Mouse (Mus musculus) CH12.LX (cell line): Measurements from ENCODE around the gene Zfyve19. TPM values are rescaled to one million over a fixed set of nuclear protein-coding genes. Genes with fewer than 3 reads are reported as not detected.

ENCODE experiments used
- DNase-seq: peaks from one replicate; pipeline ENCODE4 v3.0.0-alpha.2; 2013; ENCODE audit errors: extremely low read depth
- H3K27ac ChIP-seq: 2 replicates; pipeline ENCODE4 v1.5.1; 2012; ENCODE audit warnings: low read depth, mild to moderate bottlenecking, control low read depth, moderate library complexity; ENCODE audit not compliant: insufficient read depth
- H3K27me3 ChIP-seq: replicated peaks from 2 replicates; pipeline ENCODE3; 2012; ENCODE audit warnings: inconsistent platforms
- H3K36me3 ChIP-seq, 2 experiments: replicated peaks in 1 of 2; 2 replicates each; pipeline versions ENCODE3 to v1.6.1; 2012; ENCODE audit warnings: inconsistent platforms in 1 of 2, low read length in 1 of 2, mild to moderate bottlenecking in 1 of 2, mixed read lengths in 1 of 2, moderate library complexity in 1 of 2; ENCODE audit not compliant: control insufficient read depth in 1 of 2, insufficient read depth in 1 of 2
- H3K4me1 ChIP-seq, 2 experiments: 2 replicates each; pipeline ENCODE4 v1.6.1; 2012; ENCODE audit warnings: inconsistent platforms in 1 of 2, moderate library complexity in 1 of 2; ENCODE audit not compliant: insufficient read depth in 2 of 2, control insufficient read depth in 1 of 2
- H3K4me2 ChIP-seq: 2 replicates; pipeline ENCODE4 v1.6.1; 2012; ENCODE audit warnings: low read depth, mild to moderate bottlenecking, control low read depth; ENCODE audit not compliant: poor library complexity, insufficient read depth, severe bottlenecking
- H3K4me3 ChIP-seq, 3 experiments: fragments of 150-350 bp in 1 of 3; sonication (generic) in 1 of 3; replicated peaks in 1 of 3; 2 replicates each; pipeline versions ENCODE3 to v1.5.1; 2011 to 2012; ENCODE audit warnings: low read depth in 2 of 3, low read length in 2 of 3, mild to moderate bottlenecking in 2 of 3, moderate library complexity in 2 of 3, control low read depth in 1 of 3, improper control_type of control experiment in 1 of 3, inconsistent platforms in 1 of 3, mixed read lengths in 1 of 3; ENCODE audit not compliant: poor library complexity in 1 of 3
- H3K79me2 ChIP-seq: replicated peaks from 2 replicates; pipeline ENCODE4 v1.6.1; 2012; ENCODE audit warnings: mild to moderate bottlenecking, moderate library complexity; ENCODE audit not compliant: control insufficient read depth, poor library complexity, insufficient read depth, severe bottlenecking; ENCODE audit errors: extremely low read depth
- H3K9ac ChIP-seq: 2 replicates; pipeline ENCODE4 v1.6.1; 2012; ENCODE audit warnings: low read depth, mild to moderate bottlenecking, control low read depth, moderate library complexity; ENCODE audit not compliant: insufficient read depth
- H3K9me3 ChIP-seq: replicated peaks from 2 replicates; pipeline ENCODE3; 2012; ENCODE audit warnings: low read length, inconsistent platforms, mixed read lengths
- CHD2 ChIP-seq: IDR thresholded peaks from 2 replicates; pipeline ENCODE4 v1.6.1; 2011; ENCODE audit warnings: low read length, improper control_type of control experiment
- E2F4 ChIP-seq: IDR thresholded peaks from 2 replicates; pipeline ENCODE4 v1.6.1; 2011; ENCODE audit warnings: low read depth, low read length, improper control_type of control experiment; ENCODE audit not compliant: insufficient replicate concordance
- ELF1 ChIP-seq: IDR thresholded peaks from 2 replicates; pipeline ENCODE4 v1.6.1; 2014; ENCODE audit warnings: low read depth, mild to moderate bottlenecking, inconsistent platforms, low read length, improper control_type of control experiment
- EP300 ChIP-seq: IDR thresholded peaks from 2 replicates; pipeline ENCODE4 v1.6.1; 2011; ENCODE audit warnings: low read length, improper control_type of control experiment
- ETS1 ChIP-seq: conservative IDR thresholded peaks from 2 replicates; pipeline ENCODE4 v1.6.1; 2012; ENCODE audit warnings: low read depth, mild to moderate bottlenecking, inconsistent platforms, low read length, improper control_type of control experiment, moderate library complexity
- GABPA ChIP-seq: IDR thresholded peaks from 2 replicates; pipeline ENCODE4 v1.6.1; 2012; ENCODE audit warnings: low read depth, low read length, improper control_type of control experiment, inconsistent platforms; ENCODE audit not compliant: insufficient replicate concordance
- JUN ChIP-seq: IDR thresholded peaks from 2 replicates; pipeline ENCODE4 v1.6.1; 2011; ENCODE audit warnings: low read depth, mild to moderate bottlenecking, low read length, improper control_type of control experiment, moderate library complexity; ENCODE audit not compliant: insufficient read depth
- MAFK ChIP-seq: IDR thresholded peaks from 2 replicates; pipeline ENCODE4 v1.6.1; 2011; ENCODE audit warnings: low read length, improper control_type of control experiment; ENCODE audit not compliant: insufficient replicate concordance
- MAX ChIP-seq: IDR thresholded peaks from 2 replicates; pipeline ENCODE4 v1.6.1; 2011; ENCODE audit warnings: low read length, improper control_type of control experiment
- MAZ ChIP-seq: IDR thresholded peaks from 2 replicates; pipeline ENCODE4 v1.6.1; 2012; ENCODE audit warnings: low read depth, mild to moderate bottlenecking, inconsistent platforms, low read length, improper control_type of control experiment, moderate library complexity
- PAX5 ChIP-seq: IDR thresholded peaks from 2 replicates; pipeline ENCODE4 v1.6.1; 2012; ENCODE audit warnings: low read length, inconsistent platforms, mixed read lengths
- POLR2AphosphoS2 ChIP-seq: IDR thresholded peaks from 2 replicates; pipeline ENCODE4 v1.6.1; 2011; ENCODE audit warnings: low read depth, low read length, improper control_type of control experiment
- SIN3A ChIP-seq: IDR thresholded peaks from 2 replicates; pipeline ENCODE4 v1.6.1; 2012; ENCODE audit warnings: low read length, improper control_type of control experiment, inconsistent platforms
- SMC3 ChIP-seq: IDR thresholded peaks from 2 replicates; pipeline ENCODE4 v1.6.1; 2011; ENCODE audit warnings: low read depth, low read length, improper control_type of control experiment
- UBTF ChIP-seq: IDR thresholded peaks from 2 replicates; pipeline ENCODE4 v1.6.1; 2012; ENCODE audit warnings: low read depth, mild to moderate bottlenecking, inconsistent platforms, low read length, improper control_type of control experiment, moderate library complexity
- USF2 ChIP-seq: conservative IDR thresholded peaks from 2 replicates; pipeline ENCODE4 v1.6.1; 2011; ENCODE audit warnings: low read depth, low read length, improper control_type of control experiment
- ZNF384 ChIP-seq: IDR thresholded peaks from 2 replicates; pipeline ENCODE4 v1.6.1; 2012; ENCODE audit warnings: low read depth, low read length, improper control_type of control experiment, inconsistent platforms
- dilution Hi-C: fragments of 300-500 bp; cut with MboI; formaldehyde crosslinking; loops from 2 replicates; pipeline ENCODE4 v1.14.3; 2020; ENCODE audit warnings: low sequenced_read_pairs; ENCODE audit not compliant: extremely low pct_unique_long_range_greater_than_20kb, extremely low pct_ligation_motif_present
- in situ Hi-C: fragments of 300-500 bp; cut with MboI; formaldehyde crosslinking; loops from 3 replicates; pipeline ENCODE4 v1.14.3; 2019; ENCODE audit warnings: low sequenced_read_pairs, low pct_ligation_motif_present, low pct_unique_long_range_greater_than_20kb, mixed read lengths
- polyA plus RNA-seq: library from polyadenylated mRNA; unstranded; fragments of >175 nt; gene quantifications from 2 replicates; pipeline ENCODE4 v1.2.1, GENCODE M21; 2012; ENCODE audit warnings: low read depth; ENCODE audit not compliant: insufficient read length
- total RNA-seq, 2 experiments: library from RNA; depleted of rRNA; stranded (reverse); fragments of 300-350 nt in 1 of 2; fragments of >200 nt in 1 of 2; gene quantifications; 2 replicates each; pipeline ENCODE4 v1.2.3; 2012 to 2014

Gene Zfyve19
- total and polyA plus RNA-seq, 3 experiments: 28.0 to 45.2 (median 38.2) TPM

DNA sequence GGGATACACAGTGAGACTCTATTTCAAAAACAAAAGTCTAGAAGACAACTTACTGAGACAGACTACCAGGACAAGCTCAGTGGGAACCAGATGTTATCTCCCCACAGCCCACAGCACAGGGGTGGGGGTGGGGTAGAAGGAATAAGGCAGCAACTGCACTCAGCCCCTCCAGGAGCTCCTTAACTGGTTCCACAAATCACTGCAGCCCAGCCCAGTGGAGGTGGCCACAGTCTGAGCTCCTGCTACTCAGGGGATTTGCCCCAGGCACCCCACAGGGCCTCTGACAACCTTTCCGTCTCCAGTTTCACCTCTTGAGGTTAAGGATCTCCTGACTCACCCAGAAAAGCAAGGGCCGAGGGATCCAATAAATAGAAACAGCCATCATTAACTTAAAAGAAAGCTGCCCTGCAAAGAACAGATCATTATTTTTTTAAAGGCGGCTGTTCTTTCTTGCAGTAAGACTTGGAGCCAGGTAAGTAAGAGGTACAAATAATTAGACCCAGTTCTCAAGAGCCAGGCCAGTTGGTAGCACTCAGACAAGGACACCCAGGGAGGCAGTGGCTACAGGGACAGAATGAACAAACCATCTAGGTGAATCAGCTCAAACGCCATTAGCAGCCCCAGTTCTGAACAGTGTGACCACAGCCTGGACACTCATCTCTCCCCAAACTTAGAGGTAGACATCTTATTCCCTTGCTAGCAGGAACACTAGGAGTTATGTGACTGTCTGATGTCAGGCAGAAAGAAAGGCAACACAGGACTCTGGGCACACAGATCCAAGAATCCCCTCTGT, 11.9 kb upstream of the Zfyve19 start:
- H3K4me3 ChIP-seq: no peak overlapping the region
- TF ChIP-seq MAFK: no peak
- TF ChIP-seq, all 38 proteins: peak for 0
- in situ Hi-C loops (loop anchor here (10.0 to 25.0 kb wide), 3 partner anchors 52 to 434 kb away; partner anchors contain the start of genes Ccdc9b and Phgr1), dilution Hi-C loops (no loop called here)
- Histone ChIP-seq H3K9me3 (no peaks in the 10 kb centered on the region), H3K9ac (no peak overlapping the region), H3K27ac (no peak overlapping the region), H3K79me2 (no peaks in the 10 kb centered on the region; the same call in 1 of the 2 replicates), H3K27me3 (no peaks in the 10 kb centered on the region), H3K36me3 (no peaks in the 10 kb centered on the region), H3K4me2 (no peak overlapping the region), H3K4me1 (peaks cover 2 to 22% of the 10 kb centered on the region in 2 experiments)
- no peak for DNase-seq

GRCm38 (mm10) chr2:119197493-119197892, 10.9 kb upstream of the Zfyve19 start:
- Histone ChIP-seq H3K36me3 (no peaks in the 10 kb centered on the region), H3K4me1 (peaks cover 2 to 22% of the 10 kb centered on the region in 2 experiments), H3K9ac (no peak overlapping the region), H3K4me2 (no peak overlapping the region), H3K27ac (no peak overlapping the region), H3K27me3 (no peaks in the 10 kb centered on the region), H3K4me3 (no peak overlapping the region), H3K79me2 (no peaks in the 10 kb centered on the region; the same call in 1 of the 2 replicates), H3K9me3 (no peaks in the 10 kb centered on the region)
- dilution Hi-C loops (no loop called here), in situ Hi-C loops (loop anchor here (10.0 to 25.0 kb wide), 3 partner anchors 53 to 435 kb away; partner anchors contain the start of genes Ccdc9b and Phgr1)
- DNase-seq: no peak
- TF ChIP-seq CHD2: no peak
- no peak for TF ChIP-seq PAX5

DNA sequence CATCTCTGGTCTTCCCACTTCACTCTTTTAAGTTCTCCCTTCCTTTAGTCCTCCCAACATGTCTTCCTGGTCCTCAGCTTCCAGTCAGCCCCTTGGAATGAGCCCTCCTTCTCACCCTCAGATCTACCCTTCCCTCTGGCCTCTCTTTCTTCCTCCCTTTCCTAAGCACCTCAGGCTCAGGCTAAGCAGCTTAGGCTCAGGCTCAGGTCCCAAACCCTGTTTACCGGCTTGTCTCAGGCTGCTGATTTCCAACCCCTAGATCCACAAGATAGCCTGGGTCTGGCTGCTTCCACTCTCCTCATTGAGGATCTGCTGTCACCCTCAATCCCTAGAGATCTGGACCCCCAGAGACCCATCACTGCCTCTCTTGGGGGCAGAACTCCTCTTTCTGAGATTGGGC, 10.4 kb upstream of the Zfyve19 start:
- in situ Hi-C loops (loop anchor here (10.0 to 25.0 kb wide), 3 partner anchors 53 to 436 kb away; partner anchors contain the start of genes Ccdc9b and Phgr1), dilution Hi-C loops (no loop called here)
- Histone ChIP-seq H3K4me2 (0 out of 2 replicates have a peak overlapping the region, but pooled peaks have one; percentile 0), H3K4me3 (no peak overlapping the region), H3K79me2 (no peaks in the 10 kb centered on the region; the same call in 1 of the 2 replicates), H3K9ac (no peak overlapping the region), H3K4me1 (peaks cover 2 to 22% of the 10 kb centered on the region in 2 experiments), H3K9me3 (no peaks in the 10 kb centered on the region), H3K27me3 (no peaks in the 10 kb centered on the region), H3K36me3 (no peaks in the 10 kb centered on the region), H3K27ac (no peak overlapping the region)
- DNase-seq: no peak
- TF ChIP-seq SIN3A (no peak), ZNF384 (no peak), GABPA (no peak), JUN (no peak), USF2 (no peak), SMC3 (no peak), MAFK (no peak), ETS1 (no peak), MAX (no peak), POLR2AphosphoS2 (no peak), MAZ (no peak), EP300 (no peak), E2F4 (no peak), UBTF (no peak), ELF1 (no peak)
